Mouse (Mus musculus) heart, postnatal 0 days (tissue): ENCODE results near the gene Plcl2.

Source experiments
- CTCF ChIP-seq: IDR thresholded peaks from 2 replicates; pipeline ENCODE4 v1.5.1; 2016; ENCODE audit warnings: antibody characterized with exemption, control low read depth, low read depth
- EP300 ChIP-seq: IDR thresholded peaks from 2 replicates; pipeline ENCODE4 v1.6.1; 2016; ENCODE audit warnings: antibody characterized with exemption, low read depth

DNA sequence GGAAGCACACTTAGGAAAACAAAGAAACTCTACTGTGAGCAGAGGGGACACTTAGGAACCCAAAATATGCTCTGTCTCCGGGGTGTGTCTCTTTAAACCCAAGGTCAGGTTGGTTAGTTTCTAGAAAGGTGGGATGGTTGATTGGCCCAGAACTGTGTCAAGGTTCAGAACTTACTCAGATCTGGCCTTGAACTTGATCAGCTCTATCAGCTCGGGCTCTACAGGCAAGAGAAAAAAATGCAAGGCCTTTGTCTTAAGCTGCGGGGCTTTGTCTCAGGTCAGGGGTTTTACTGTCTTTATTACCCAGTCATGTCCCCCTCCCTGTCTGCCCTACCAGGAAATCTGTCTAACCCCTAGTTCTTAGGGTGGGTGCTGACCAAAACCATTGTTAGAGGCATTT, 129.6 kb downstream of the Plcl2 start:
- TF ChIP-seq CTCF = no peak
- TF ChIP-seq EP300 = no peak
